Mouse (Mus musculus): Measurements from ENCODE around the gene Neurl1a.

The Neurl1a gene

DNA sequence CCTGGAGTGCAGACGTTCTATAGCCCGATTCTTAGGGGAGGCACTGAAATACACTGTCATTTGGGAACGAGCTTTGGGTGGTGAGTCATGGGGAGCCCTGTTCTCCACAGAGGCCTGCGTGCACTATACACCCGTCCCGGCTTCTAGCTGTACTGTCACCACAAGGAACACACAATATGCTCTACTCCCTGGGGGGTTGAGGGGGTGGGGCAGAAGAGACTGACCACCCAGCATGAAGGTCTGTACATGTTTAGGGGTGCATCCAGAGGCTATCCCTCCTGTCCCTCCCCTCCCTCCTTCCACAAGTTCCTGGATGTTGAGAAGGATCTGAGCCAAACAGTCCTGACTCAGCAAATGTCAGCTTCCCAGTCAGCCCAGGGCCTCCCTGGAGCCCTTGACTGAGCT lies 103.4 kb downstream of the Neurl1a start:
- DNase-seq (ENCODE audit: low read depth, low spot score) = no peak

DNA sequence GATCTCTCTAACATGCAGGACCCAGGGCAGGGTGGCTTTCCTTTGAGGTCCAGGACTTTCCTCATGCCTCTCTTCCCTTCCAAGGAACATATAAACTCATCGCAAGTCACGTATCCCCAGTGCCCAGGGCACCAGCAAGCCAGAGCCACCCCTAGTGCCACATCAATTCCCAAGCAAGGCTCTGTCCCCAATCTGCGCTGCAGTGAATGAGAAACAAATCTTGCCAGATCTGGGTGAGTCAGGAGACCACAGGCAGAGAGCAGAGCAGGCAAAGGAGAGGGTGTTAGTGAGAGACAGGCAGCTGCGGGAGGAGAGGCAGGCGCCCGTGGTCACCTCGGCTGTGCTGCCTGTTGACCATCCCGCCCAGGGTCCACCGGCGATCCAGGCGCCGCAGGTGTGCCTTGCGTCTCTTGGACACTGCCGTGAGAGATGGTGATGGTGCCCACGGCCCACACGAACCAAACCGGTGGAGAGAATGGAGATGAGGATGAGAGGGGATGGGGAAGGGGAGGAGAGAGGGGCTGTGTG lies 104.1 kb downstream of the Neurl1a start:
- DNase-seq (ENCODE audit: low read depth, low spot score) = no peak

DNA sequence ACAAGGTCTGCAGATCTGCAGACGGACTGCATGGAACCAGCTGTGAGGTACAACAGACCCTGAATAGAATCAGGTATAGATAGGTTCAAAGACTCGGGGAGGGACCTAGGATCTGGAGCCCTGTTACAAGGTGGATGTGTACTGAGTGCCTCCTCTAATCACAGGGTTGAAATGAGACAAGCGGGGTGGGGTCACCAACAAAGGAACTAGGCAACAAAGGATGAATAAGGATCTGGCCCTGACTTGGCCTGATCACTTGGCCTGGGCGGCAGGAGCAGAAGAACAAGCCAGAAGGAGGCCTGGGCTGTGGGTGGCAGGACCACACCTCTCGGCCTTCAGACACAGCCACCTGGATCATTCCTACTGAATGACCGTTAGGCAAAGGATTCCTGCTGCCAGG lies 107.0 kb downstream of the Neurl1a start:
- no peak for DNase-seq (ENCODE audit: low read depth, low spot score)

DNA sequence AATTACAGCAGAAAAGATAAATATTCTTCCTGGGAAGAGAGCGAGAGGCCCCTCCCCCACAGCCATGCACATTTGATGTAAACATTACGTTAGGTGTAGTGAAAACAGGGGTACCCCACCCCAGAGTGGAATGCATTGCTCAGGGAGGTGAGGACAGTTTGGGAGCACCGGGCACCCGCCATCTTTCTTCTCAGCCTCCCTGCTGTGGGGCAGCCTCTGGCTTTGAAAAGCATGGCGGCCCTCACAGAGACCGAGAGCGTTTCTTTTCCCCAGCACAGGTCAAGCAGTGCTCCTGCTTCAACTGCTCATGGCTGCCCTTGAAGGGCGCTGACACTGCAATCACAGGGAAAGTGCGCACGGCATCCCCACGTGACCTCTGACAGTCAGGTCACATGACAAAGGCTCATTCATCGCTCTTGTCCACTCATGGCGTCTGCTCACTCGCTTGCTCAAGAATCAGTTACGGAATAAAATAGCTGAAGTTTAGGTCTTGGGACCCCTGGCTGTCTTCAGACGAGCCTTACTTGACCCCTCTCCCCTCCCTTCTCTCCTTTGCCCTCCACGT lies 108.3 kb downstream of the Neurl1a start:
- DNase-seq (ENCODE audit: low read depth, low spot score) = peak; percentile 23

DNA sequence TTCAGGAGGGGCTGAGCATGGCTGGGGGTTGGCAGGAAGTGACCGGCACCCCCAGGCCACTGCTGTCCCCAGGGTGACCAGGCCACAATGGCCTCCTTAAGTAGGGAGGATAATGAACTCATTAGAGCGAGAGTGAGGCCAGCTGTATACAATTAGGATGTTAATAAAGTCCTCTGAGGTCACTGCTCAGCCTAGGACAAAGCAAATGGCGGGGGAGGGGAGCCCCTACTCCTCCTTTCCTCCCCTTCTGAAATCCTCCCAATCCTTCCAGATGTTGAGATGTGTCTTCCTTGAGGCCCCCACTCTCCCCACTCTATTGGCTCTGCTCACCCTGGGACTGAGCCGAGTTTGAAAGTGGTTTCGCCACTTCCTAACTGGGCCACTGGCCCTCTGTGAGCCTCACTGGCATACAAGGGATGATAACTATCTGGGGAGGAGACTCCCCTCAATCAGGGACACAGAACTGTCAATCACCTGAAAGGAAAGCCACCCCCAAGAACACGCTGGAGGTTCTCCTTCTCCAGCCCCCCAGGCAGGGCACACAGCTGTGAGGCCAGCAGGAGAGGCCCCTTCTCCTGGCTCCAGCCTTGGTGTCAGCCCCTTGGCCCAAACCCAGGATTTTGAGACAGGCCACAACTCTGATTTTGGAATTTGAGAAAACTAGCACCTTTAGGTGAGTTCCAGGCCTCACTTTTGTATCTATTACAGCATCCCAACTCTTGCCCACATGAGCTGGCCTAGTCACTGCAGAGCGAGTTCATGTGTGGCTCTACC lies 112.9 kb downstream of the Neurl1a start:
- DNase-seq (ENCODE audit: low read depth, low spot score) = peak; percentile 55

DNA sequence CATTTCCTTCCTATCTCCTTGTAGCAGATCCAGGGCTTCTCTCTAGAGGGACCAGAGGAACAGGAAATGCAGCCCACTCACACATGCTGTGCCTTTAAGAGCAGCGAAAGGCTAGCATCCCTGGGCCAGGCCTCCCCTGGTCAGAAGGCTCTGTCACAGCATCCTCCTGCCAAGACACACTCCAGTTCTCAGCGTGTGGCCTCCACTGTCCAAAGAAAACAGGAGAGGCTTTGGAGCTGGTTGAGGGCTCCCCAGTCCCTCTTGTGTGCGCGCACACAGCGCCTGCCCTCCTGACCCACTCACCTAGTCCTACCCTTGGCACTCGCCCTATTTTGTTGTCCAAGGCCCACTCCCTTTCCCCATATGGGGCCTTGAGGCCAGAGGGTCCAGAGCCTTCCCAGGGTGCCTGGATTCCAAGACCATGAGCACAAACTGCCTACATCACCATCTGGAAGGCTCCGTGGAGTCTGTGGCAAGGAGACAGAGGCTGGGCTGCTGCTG lies 113.9 kb downstream of the Neurl1a start:
- no peak for DNase-seq (ENCODE audit: low read depth, low spot score)

DNA sequence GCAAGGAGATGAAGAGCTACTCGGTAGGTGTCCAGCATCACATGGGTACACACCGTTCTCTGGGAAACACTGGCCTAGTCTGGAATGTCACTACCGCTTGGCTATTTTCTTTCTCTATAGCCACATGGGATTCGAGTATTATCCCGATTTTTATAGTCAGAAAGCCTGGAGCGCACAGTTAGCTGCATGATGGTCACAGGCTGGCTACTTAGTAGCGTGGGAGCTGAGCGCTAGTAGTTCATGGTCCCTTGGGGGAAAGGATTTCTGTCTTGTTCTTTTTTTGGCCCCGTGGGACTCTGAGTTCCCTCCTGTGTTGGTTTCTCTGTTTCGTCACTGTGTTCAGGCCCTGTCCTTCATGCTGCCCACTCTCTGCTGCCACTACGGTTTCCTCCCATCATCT lies 119.5 kb downstream of the Neurl1a start:
- DNase-seq (ENCODE audit: low read depth, low spot score) = no peak

DNA sequence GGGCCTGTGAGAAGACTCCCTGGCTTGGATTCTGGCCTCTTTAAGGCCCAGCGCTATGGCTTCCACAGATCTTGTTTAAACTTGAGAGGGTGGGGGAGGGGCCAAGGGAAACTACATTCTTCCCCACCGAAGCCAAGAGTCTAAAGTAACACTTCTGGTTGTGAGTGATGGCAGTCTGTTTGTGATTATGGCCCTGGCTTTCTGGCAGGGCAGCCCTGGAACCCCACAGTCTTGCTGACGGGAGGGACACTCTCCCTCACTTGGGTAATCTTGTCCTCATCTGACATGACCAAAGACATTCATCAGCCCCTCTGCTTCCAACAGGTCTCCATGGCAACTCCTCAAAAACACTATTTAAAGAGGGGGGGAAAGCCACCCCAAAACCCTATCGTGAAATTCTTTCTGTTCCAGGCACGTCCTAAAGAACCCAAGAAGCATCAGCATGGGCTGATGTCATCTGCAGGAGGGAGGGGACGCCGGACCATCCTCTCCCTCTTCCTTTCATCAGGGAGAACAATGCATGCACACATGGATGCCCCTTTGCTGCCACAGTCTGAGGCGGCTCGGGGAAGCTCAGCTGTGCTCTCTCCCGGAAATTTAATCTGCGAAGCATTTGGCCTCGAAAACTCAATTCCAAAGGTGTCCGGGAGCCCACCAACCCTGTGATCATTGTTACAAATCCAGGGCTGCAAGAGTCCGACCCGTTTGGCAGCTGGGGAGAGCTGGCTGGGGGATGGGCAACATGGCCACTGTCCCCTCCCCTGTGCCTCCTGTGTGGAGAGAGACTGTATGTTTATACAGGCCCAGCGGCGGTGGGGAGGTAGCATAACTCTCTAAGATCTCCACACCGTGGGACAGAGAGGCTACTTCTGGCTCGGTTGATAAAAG lies 122.9 kb downstream of the Neurl1a start:
- DNase-seq (ENCODE audit: low read depth, low spot score) = peak; percentile 77

DNA sequence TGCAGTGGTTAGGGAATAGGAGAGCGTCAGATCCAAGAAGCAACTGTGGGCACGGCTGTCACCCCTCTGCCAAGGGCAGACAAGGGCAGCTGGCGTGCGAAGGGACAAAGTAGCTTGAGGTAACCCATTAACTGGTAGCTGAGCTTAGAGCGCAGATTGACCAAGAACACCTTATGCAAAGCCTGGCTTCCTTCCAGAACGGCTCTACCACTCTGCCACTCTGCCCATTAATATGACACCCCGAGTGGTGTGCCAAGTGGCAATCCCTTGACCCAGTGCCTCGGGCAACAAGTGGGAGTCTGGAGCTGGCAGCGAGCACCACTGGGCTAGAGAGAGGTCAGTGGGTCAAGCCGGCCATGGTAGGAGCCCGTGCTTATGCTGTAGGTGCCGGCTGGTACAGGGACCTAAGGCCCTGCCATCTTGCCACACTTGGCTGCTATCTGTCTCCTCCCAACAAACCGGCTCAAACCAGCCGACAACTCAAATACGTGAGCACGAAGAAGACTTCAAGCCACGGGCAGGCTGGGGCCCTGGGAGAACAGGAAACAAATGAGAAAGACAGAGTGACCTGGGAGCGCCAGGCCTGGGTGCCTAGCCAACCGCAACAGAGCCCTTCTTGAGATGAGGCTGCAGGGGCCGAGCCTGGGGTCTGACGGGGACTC lies 123.7 kb downstream of the Neurl1a start:
- no peak for DNase-seq (ENCODE audit: low read depth, low spot score)

DNA sequence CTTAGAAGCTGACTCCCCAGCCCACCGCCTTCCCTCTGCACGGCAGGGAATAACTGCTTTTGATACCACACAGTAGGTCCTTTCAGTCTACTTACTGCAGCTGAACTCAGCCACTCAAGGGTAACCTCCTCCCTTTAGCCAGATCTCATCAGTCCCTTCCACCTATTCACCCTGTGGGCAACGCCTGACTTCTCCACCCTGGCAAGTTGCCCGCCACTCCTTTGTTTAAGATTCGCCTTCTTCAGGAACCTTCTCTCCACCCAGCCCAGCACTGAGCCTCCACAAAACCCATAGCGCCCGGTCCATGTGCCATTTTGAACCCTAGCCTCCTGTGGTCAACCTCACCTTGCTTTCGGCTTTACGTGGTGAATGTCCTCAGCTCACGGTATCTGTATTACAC lies 124.5 kb downstream of the Neurl1a start:
- no peak for DNase-seq (ENCODE audit: low read depth, low spot score)

DNA sequence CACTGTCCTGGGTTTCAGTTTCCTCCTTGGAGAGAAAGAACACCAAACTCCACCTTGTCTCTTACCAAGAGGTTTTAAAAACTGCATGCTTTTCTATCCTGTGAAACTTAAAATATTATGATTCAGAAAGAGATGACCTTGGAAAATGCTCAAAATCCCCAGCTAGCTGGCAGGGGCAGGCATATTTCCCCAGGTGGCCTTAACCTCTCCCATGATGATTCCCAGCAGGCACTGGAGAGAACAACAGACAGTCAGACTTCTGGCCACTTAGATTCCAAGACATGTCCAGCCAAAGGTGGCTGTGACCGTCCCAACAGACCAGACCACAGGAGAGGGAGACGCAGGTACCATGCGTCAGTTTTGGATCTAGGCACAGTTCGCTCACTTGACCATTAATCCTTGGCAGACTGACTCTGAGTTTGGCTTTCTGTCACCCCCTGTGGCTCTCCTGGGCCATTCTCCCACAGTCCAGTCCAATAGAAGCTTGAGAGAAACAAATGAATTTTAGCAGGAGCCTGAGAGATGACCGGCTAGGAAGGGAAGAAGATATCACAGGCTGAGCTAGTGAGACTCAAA lies 125.6 kb downstream of the Neurl1a start:
- DNase-seq (ENCODE audit: low read depth, low spot score) = no peak

DNA sequence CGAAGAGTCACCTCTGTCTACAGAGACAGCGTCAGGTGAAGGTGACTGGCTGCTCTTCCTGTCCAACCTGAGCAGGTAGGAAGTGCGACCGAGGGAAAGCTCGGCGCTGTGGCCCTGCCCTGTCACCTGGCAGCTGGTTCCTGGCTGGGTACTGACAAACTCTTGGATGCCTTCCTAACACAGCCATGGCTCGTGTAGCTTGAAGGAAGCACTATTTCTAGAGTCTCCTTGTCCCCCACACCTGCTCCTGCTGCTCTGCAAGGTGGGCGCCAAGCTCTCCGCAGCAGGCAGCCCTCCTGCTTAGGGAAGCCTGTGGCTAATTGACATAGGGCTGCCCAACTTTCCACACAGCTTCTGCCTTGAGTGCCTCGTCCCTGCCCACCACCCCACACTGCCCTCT lies 126.8 kb downstream of the Neurl1a start:
- no peak for DNase-seq (ENCODE audit: low read depth, low spot score)

DNA sequence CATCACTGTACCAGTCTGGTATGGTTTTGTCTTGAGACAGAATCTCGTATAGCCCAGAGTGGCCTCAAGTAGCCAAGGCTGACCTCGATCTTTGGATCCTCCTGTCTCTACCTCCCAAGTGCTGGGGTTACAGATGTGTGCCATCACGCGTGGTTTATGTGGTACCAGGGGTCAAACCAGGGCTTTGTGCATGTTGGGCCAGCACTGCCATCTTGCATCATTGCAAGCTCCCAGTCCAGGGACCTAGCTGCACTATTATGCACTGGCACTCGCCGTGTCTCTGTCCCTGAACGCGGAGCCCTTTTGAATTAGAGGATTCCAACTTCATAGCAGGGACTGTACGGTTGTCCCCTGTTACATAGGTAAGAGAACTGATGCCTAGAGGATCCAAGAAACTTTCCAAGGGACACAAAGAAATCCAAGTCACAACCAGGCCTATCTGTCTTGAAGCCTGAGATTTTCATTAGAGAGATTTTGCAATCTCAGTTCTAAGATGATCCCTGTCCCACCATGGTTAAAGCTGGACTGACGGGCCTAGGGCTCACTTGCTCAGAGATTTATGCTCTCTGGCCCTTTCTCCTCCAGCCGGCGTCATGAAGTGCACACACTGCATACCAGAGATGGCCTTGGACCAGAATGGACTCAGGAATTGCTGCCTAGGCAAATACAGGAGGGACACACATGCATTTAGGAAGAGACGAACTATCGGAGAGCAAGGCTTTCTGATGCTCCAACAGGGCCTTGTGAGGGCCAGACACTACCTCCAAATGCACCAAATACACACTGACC lies 127.7 kb downstream of the Neurl1a start:
- DNase-seq (ENCODE audit: low read depth, low spot score) = no peak

DNA sequence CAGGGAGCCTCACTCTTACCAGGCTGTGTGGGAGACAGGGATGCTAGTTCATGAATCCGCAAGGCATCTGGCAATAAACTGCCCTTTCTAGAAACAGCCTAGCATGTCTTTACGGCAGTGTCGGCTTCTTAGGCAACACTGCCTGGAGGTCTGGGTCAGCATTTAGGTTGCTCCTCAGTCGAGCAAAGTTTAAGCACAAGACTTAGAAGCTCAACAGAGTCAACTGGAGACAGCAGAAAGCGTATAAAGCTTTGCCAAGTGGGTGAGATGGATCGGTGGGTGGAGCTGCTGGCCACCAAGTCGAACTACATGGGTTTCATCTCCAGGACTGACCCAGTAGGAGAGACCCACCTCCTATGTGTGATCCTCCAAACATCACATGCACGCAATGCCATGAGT lies 128.3 kb downstream of the Neurl1a start:
- no peak for DNase-seq (ENCODE audit: low read depth, low spot score)
